Mouse (Mus musculus): ENCODE measurements around the gene Mrpl16.

Gene Mrpl16

DNA sequence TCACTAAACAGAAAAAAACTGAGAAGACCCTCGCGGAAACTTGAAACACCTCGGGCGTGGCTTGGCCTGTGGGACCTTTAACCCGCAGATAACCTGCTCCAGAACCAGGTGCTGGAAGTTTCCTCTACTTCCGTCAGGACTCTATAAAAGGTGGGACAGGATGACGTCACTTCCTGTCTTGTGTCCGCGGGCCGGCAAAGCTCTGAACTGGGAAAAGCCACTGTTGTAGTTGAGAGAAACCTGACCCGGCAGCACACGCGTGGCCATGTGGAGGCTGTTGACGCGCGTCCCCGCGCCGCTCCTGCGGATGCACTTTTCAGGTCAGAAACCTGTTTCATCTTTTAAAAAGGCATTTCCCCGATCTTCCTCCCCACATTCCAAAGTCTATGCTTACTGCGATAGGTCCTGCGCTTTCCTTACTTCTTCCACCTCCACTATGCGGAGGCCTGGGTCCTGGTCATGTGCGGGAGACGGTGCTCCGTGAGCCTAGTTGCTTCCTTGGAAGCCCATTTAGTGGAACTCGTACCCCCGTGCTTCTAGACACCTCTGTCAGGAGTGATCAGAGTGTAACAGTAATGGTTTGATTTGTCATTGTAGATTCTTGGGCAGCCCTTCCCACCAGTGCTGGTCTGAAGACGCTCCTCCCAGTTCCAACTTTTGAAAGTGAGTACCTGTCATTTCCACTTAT is at the start of gene Mrpl16:
TSS of gene Mrpl16 (plus strand) at position 187 of the 688 bp plus-strand sequence.
- DNase-seq: peak; percentile 89 to 91

DNA sequence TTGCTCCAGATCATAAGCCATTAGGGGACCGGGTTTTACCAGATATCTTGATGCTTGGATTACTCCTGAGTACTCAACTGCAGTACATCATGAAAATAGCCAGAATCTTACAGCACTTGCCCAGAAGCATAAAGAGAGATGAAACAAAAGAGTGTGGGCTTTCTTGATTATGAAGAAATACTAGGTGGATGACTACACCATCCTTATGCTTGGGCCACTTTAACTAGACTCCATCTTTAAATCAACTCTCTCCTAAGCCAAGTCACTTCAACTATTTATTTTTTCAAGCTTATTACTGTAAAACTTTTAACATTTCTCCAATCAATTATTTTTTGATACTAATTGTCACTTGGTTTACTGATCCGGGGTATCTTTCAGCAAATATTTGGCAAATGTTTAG is 46.3 kb upstream of the Mrpl16 start:
- DNase-seq: no peak

- DNase-seq: no peak
Observed at GRCm38 (mm10) chr19:11724275-11724674, 45.9 kb upstream of the Mrpl16 start.

GRCm38 (mm10) chr19:11725915-11726314 is 44.3 kb upstream of the Mrpl16 start:
- DNase-seq: no peak

GRCm38 (mm10) chr19:11727304-11727703 is 42.9 kb upstream of the Mrpl16 start:
- no peak for DNase-seq

DNA sequence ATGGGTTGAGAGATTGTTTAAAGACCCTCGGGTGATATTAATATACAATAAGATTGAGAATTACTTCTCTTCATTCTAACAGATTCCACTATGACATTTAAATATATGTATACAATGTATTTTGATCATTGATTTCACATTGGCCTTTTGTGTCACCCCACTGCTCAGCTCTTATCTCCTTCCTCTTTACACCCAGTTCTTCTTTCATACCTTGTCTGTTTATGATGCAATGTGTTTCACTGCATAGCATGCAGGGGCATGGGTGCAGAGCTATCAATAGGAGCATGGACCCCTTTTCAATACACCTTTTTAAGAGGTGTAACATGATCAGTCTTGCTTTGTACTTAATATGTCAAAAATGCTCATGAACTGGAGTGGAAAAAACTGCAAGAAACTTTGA is 39.9 kb upstream of the Mrpl16 start:
- DNase-seq: no peak

GRCm38 (mm10) chr19:11736455-11736854 is 33.7 kb upstream of the Mrpl16 start:
- DNase-seq: no peak

- DNase-seq: no peak
Observed at GRCm38 (mm10) chr19:11745680-11746079, 24.5 kb upstream of the Mrpl16 start.

DNA sequence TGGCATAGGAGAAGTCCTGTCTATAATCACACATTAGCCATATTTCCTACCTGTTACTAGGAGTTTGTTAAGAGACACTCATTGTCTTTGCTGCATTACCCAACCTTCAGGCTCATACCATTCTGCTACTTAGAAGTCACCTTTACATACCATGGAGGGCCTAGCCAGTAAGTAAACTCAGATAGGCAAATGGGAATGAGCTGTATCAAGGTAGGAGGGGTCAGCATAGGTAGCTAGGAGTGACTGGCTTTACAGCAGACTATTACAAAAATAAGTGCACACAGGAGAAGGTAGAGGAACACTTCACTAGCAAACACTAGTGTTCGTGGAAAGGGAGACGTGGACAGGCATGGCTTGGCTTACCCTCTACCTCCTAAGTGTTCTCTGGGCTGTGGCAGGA is 22.9 kb upstream of the Mrpl16 start, which contains the start of gene Gif:
TSS of gene Gif (plus strand) at position 257 of the 400 bp plus-strand sequence.
- no peak for DNase-seq

GRCm38 (mm10) chr19:11765059-11765458 is 5.1 kb upstream of the Mrpl16 start:
- DNase-seq: no peak

DNA sequence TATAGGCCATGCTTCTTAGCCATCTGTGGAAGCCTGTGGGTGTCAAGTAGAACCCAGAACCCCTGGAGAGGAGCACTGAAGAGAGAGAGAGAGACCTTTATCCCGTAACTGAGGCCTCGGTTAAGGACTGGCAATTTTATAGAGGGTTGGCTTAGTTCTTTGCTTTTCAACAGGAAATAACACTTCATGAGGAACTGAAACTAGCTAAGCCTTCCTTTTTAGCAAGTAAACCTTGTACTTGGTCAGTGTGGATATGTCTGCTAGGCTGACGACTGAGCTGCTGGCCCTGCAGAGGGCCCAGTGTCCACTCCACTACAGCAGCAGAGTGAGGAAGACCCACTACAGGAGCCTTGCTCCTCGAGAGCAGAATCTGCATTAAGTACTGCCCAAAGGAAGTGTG is 3.8 kb upstream of the Mrpl16 start:
- DNase-seq: no peak

DNA sequence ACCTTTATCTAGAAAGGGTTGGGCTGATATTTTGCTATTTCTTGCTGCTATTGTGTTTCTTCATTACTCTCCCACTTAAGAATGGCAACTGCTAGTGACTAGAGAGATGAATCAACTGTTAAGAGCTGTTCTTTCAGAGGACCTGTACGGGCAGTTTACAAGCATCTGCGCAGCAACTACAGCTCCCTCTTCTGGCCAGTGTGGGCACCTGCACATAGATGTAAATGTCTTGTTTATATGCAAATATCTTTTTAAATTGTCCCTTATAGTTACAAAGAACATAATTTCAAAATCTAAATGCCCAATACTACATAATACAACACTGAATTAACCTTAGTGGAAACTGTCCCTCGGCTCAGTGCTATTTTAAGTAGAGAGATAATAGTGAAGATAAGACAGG is 2.0 kb upstream of the Mrpl16 start:
- DNase-seq: peak; percentile 7 to 33

DNA sequence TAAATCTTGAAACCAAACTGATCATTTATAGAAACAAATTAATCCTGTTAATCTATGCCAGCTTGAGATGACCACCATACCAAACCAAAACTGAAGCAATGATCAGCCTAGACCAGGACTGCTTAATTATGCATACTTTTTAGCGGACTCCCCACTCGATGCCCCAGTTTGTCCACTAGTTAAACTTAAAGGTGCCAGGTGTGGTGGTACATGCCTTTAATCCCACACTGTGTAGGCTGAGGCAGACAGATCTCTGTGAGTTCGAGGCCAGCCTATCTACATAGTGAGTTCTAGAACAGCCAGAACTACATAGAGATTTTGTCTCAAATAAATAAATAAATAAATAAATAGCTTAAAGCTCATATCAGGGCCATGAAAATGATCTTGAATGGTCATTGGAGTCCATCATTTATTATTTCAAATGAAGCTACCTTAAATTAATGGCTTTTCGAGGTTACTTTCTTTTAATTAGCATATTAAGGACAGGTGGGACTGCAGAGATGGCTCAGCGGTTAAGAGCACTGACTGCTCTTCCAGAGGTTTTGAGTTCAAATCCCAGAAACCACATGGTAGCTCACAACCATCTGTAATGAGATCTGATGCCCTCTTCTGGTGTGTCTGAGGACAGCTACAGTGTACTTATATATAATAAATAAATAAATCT is 802 bp upstream of the Mrpl16 start:
- DNase-seq: no peak

DNA sequence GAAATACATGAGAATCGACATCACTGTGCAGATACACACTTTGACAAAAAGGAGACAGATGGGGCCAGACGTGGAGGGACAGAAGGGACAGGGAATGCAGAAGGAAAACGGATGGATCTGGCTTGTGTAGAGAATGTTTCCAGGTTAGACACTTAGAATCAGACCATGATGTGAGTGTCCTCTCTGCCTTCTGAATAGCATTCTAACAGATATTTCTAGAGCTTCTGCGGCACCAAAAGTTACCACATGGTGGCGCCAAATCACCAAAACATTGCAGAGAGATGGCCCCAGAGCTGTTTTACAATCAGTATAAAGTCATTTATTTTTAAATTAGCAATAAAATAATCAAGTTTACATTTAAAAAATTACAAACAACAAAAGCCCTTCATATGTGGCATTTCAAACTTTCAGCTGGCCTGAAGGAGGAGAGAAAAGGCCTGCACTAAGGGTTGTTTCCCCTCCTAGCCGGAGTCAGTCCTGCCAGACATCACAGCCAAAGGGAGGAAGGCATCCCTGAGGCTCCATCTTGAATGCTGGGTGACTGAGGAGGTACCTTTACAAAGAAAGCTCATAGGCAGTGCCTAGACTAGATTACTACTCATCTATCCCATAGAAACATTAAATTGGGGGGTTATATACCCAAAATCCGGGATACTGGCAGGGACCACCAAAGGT is 7.1 kb downstream of the Mrpl16 start:
- DNase-seq: peak; percentile 52 to 84

DNA sequence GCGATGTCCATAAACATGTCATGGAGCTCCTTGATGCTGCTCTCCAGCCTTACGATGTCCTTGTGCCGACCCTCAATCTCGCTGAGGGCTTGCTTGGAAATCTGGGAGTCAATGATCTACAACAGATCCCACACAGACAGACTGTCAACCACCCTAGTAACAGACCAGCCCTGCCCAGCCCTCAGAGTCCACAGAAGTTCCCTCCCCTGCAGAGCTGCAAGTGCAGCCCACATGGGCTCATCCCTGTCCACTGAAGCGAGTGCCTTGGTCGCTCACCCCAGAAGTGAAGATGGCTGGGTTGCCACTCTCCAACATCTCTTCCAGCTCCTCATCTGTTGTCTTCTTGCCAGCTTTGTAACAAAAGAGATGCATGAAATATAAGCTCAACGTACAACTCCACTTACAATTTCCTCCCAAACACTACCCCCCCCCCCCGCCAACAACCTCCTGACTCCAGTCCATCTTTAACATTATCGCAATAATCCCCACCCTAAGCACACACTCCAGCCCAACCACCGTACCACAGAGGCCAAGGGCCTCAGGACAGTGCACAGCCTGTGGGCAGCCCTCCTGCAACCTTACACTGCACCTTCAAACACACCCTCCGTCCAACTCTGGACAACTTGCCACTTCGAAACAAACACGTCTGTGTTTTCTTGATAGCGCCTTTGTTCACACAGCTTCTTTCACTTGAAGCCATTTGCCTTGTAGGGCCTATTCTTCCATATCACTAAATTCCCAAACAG is 15.4 kb downstream of the Mrpl16 start:
- DNase-seq: no peak

DNA sequence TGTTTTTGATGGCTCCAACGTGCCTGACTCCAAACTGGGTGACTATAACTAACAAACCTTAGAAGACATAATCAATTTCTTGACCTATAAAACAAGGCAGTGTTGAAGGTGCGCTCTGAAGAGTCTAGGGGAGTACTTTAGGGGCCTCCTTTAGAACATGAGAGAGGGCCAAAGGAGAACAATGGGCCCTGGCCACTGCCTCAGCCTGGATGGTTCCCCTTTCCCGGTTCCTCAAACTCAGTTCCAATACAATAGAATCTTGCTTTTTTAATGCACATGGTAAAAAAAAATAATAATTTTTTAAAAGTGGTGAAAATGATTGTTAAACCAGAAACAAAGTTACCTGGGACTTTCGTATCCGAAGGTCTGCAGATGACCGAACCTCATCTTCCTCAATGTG is 17.6 kb downstream of the Mrpl16 start:
- no peak for DNase-seq

GRCm38 (mm10) chr19:11788876-11789275 is 18.7 kb downstream of the Mrpl16 start:
- no peak for DNase-seq

DNA sequence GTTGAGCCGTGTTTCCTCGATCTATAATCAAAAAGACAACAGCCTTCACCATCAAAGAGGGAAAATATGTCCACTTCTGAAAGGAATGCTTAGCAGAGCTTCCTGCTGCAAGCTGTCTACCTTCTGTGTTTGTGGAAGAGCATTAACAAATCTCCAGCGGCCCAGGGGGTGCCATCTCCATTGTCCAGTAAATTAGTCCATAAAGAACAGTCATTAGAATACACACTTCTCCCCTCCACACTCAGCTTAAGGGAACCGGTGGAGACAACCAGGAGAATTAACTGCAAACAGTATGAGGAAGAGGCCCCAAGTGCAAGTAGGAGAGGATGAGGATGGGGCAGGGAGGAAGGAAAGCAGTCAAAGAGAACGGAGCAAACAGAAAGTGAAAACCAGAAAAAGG is 21.6 kb downstream of the Mrpl16 start:
- no peak for DNase-seq

- no peak for DNase-seq
Observed at GRCm38 (mm10) chr19:11793741-11794359, 23.7 kb downstream of the Mrpl16 start.

DNA sequence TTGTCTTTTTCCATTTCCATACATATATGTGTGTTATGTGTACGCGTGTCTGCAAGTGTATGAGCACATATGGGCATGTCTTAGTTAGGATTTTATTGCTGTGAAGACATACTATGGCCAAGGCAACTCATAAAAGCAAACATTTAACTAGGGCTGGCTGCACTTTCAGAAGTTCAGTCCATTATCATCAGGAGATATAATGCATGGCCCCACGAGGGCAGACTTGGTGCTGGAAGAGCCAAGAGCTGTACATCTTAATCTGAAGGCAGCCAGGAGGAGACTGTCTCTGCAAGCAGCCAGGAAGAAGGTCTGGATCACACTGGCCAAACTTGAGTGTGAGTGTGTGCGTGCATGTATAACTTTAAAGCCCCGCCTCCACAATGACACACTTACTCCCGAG is 24.3 kb downstream of the Mrpl16 start:
- no peak for DNase-seq

GRCm38 (mm10) chr19:11800531-11801315 is 30.5 kb downstream of the Mrpl16 start:
- peak; percentile 16 to 18 for DNase-seq

GRCm38 (mm10) chr19:11804423-11804822 is 34.2 kb downstream of the Mrpl16 start:
- DNase-seq: no peak
